Mouse (Mus musculus) spleen, adult 2 months (tissue): ENCODE measurements around the gene Snx15.

Experiments
- CTCF ChIP-seq: fragments of 200-500 bp; IDR thresholded peaks from 2 replicates; pipeline ENCODE4 v1.5.1; 2011; ENCODE audit warnings: mild to moderate bottlenecking, inconsistent platforms; ENCODE audit not compliant: insufficient read depth, insufficient read length, insufficient replicate concordance; ENCODE audit errors: extremely low read depth
- POLR2A ChIP-seq: fragments of 200-500 bp; IDR thresholded peaks from 2 replicates; pipeline ENCODE4 v1.6.1; 2011; ENCODE audit warnings: low read depth, low read length, inconsistent platforms

DNA sequence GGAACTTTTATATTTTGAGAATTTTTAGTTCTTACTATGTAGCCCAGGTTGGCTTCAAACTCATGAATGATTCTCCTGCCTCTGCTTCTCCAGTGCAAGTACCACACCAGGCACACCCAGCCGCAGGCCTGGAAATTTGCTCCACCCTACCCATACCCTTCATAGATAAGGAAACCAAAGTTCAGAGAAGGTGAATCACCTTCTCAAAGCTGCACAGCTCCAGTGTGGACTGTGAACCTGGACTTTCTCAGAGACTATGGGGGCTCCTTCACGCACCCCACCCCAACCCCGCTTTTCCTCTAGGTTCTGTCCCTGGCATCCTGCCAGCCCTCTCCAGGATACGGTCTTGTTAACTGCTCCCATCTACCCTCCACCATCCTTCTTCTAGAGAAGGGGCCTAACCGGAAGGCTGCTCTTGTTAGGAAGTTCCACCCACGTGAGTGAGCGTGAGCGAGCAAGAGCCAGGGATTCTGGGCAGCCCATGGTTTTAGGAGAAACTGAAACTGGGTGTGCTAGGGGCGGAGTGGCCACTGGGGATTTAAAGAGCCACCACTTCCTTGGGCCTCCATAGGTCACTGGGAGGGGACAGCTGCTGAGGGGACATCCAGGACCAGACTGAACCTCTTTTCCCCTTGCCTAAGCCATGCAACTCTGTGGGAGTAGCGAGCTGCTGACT lies 35.9 kb upstream of the Snx15 start:
- TF ChIP-seq CTCF (no peak), POLR2A (no peak)
